Mouse (Mus musculus) large intestine, adult 2 months (tissue): ENCODE results near the gene Sept7. TPM values are rescaled to one million over a fixed set of nuclear protein-coding genes. Genes with fewer than 3 reads are reported as not detected.

Experiments used
- DNase-seq: peaks from one replicate; pipeline ENCODE4 v3.0.0-alpha.2; 2012; ENCODE audit warnings: low read depth, low spot score
- WGBS: fragments of 180-500 bp; shearing (Covaris S2); methylation state at CpG from one replicate; pipeline ENCODE4 v1.1.7; 2018; 5-methylcytosine and 5-hydroxymethylcytosine counted together
- polyA plus RNA-seq: library from polyadenylated mRNA; depleted of rRNA; stranded (reverse); fragments of >200 nt; gene quantifications from 2 replicates; pipeline ENCODE4 v1.2.3, GENCODE M21; 2012; rRNA removed

Gene Sept7
- polyA plus RNA-seq, 1 experiment, result 8.0 TPM

GRCm38 (mm10) chr9:25355806-25356205 lies 103.6 kb downstream of the Sept7 start:
- no peak for DNase-seq
- WGBS, result 88% methylated on average over 11 of the region's 11 CpGs

GRCm38 (mm10) chr9:25357589-25357988 lies 105.3 kb downstream of the Sept7 start:
- DNase-seq, result no peak
- 96% methylated on average over 12 of the region's 12 CpGs for WGBS

GRCm38 (mm10) chr9:25358018-25358417 lies 105.8 kb downstream of the Sept7 start:
- no peak for DNase-seq
- 70% methylated on average over 5 of the region's 5 CpGs for WGBS

Other genes starting within 250 kb of the Sept7 start
- not detected in 2 replicates for gene Gm10181, start 163.0 kb upstream of the Sept7 start, polyA plus RNA-seq
- 14.7 and 22.2 TPM in 2 replicates for gene Herpud2, start 100.6 kb upstream of the Sept7 start, polyA plus RNA-seq
- 7.1 and 20.7 TPM in 2 replicates for gene Eepd1, start 229.1 kb downstream of the Sept7 start, polyA plus RNA-seq